In genomic region chr11:100260514-100261234, GRCm38 (mm10) we compare ENCODE assay signal across 16 mouse cellular contexts. TPM values are rescaled to one million over a fixed set of nuclear protein-coding genes. Genes with fewer than 3 reads are reported as not detected.
DNase-seq lines count a peak whose midpoint lies in the region; ATAC-seq and TF ChIP-seq lines count a peak whose summit lies in the region.
"Had no signal": no experiment of that assay in that cellular context is flagged by ENCODE, and none has a peak within 500 bp of the region (broad histone marks: within the 10 kb centered on the region; RNA-seq: fewer than 3 reads in every experiment).

Gene Krt17 (minus strand): TSS chr11:100261029.

- no peaks in the 10 kb centered on the region for H3K79me2 ChIP-seq in heart, adult 2 months (replicated peaks; ENCODE audit: control insufficient read depth, insufficient read depth, low read length)

- H3K9ac ChIP-seq in heart, embryonic 13.5 days, result no peak within 1 kb of the TSS
- H3K9ac ChIP-seq in heart, adult 2 months (ENCODE audit: low read depth, low read length), result no peak within 1 kb of the TSS
- no peak within 1 kb of the TSS for H3K9ac ChIP-seq in limb, embryonic 11.5 days (ENCODE audit: low read length)
- no peak within 1 kb of the TSS for H3K9ac ChIP-seq in hindbrain, embryonic 14.5 days
- H3K9ac ChIP-seq: liver, embryonic 14.5 days; midbrain, embryonic 13.5 days had no signal

- peak within 1 kb of the TSS; percentile 26 for H3K4me2 ChIP-seq in heart, embryonic 13.5 days
- H3K4me2 ChIP-seq in limb, embryonic 11.5 days (ENCODE audit: low read depth, severe bottlenecking), result no peak within 1 kb of the TSS
- H3K4me2 ChIP-seq in hindbrain, embryonic 14.5 days (replicated peaks), result no peak within 1 kb of the TSS
- H3K4me2 ChIP-seq: midbrain, embryonic 13.5 days had no signal

- DNase-seq in heart, adult 2 months, result no peak
- no peak for DNase-seq in thymus, adult 2 months
- DNase-seq in thymus, postnatal 25 days, result no peak
- DNase-seq in limb, embryonic 11.5 days (ENCODE audit: low spot score), result no peak
- no peak for DNase-seq in gastrocnemius, postnatal 4 days (ENCODE audit: low spot score in 2 of 2)
- no peak for DNase-seq in hindbrain, embryonic 14.5 days (ENCODE audit: low spot score)
- DNase-seq: cerebellum, adult 2 months; kidney, adult 9 months; right cerebral cortex, postnatal 14 days had no signal

- peaks cover 49% of the 10 kb centered on the region for H3K27me3 ChIP-seq in heart, embryonic 13.5 days (replicated peaks)
- H3K27me3 ChIP-seq in heart, adult 2 months (ENCODE audit: control insufficient read depth, insufficient read depth, low read length), result no peaks in the 10 kb centered on the region
- H3K27me3 ChIP-seq in thymus, adult 2 months (ENCODE audit: control insufficient read depth, insufficient read depth, low read length), result no peaks in the 10 kb centered on the region
- H3K27me3 ChIP-seq in limb, embryonic 11.5 days (ENCODE audit: control insufficient read depth, insufficient read depth, low read length), result no peaks in the 10 kb centered on the region
- H3K27me3 ChIP-seq in hindbrain, embryonic 14.5 days (ENCODE audit: control insufficient read depth, insufficient read depth, low read length), result no peaks in the 10 kb centered on the region
- H3K27me3 ChIP-seq: midbrain, embryonic 13.5 days had no signal

- no peak for TF ChIP-seq EP300 in heart, adult 2 months (IDR thresholded peaks at IDR 0.05; ENCODE audit: insufficient read depth, low read depth, low read length)

- no peak for TF ChIP-seq CTCF in heart, adult 2 months (IDR thresholded peaks at IDR 0.05)
- TF ChIP-seq CTCF in thymus, adult 2 months (IDR thresholded peaks at IDR 0.05; ENCODE audit: borderline replicate concordance, control insufficient read depth, extremely low read depth, insufficient read depth, low read length, poor library complexity), result no peak

- TF ChIP-seq POLR2A in heart, adult 2 months (IDR thresholded peaks at IDR 0.05; ENCODE audit: insufficient read depth, low read depth, low read length), result no peak
- TF ChIP-seq POLR2A in thymus, adult 2 months (IDR thresholded peaks at IDR 0.05; ENCODE audit: control insufficient read depth, extremely low read depth, insufficient read depth, low read length, poor library complexity), result no peak

- no peak within 1 kb of the TSS for H3K4me3 ChIP-seq in heart, embryonic 13.5 days
- no peak within 1 kb of the TSS for H3K4me3 ChIP-seq in heart, adult 2 months
- no peak within 1 kb of the TSS for H3K4me3 ChIP-seq in thymus, adult 2 months (ENCODE audit: control insufficient read depth, insufficient read depth, low read length)
- H3K4me3 ChIP-seq in limb, embryonic 11.5 days (ENCODE audit: low read depth, low read length), result no peak within 1 kb of the TSS
- no peak within 1 kb of the TSS for H3K4me3 ChIP-seq in hindbrain, embryonic 14.5 days (replicated peaks; ENCODE audit: low read length)
- H3K4me3 ChIP-seq: layer of hippocampus, adult 2 months; midbrain, embryonic 13.5 days had no signal

- ATAC-seq in heart, embryonic 13.5 days (ENCODE audit: extremely low read depth, insufficient number of reproducible peaks, low FRiP score, low TSS enrichment), result no peak
- ATAC-seq in limb, embryonic 11.5 days (ENCODE audit: insufficient number of reproducible peaks, low FRiP score, low TSS enrichment, low read depth), result no peak
- no peak for ATAC-seq in hindbrain, embryonic 14.5 days (ENCODE audit: low FRiP score)
- ATAC-seq: hindbrain, embryonic 16.5 days; midbrain, embryonic 13.5 days had no signal

- H3K27ac ChIP-seq in heart, embryonic 13.5 days (replicated peaks), result no peak within 1 kb of the TSS
- no peak within 1 kb of the TSS for H3K27ac ChIP-seq in heart, adult 2 months
- H3K27ac ChIP-seq in thymus, adult 2 months (ENCODE audit: control insufficient read depth, insufficient read depth, low read length), result no peak within 1 kb of the TSS
- no peak within 1 kb of the TSS for H3K27ac ChIP-seq in limb, embryonic 11.5 days (replicated peaks; ENCODE audit: low read depth, low read length)
- no peak within 1 kb of the TSS for H3K27ac ChIP-seq in hindbrain, embryonic 14.5 days
- H3K27ac ChIP-seq: layer of hippocampus, adult 2 months; liver, embryonic 14.5 days; macrophage; midbrain, embryonic 13.5 days had no signal

- peaks cover 5% of the 10 kb centered on the region for H3K4me1 ChIP-seq in heart, embryonic 13.5 days
- no peaks in the 10 kb centered on the region for H3K4me1 ChIP-seq in heart, adult 2 months (ENCODE audit: control insufficient read depth, insufficient read depth, low read length)
- H3K4me1 ChIP-seq in thymus, adult 2 months (replicated peaks; ENCODE audit: control insufficient read depth, insufficient read depth, low read length), result no peaks in the 10 kb centered on the region
- H3K4me1 ChIP-seq in limb, embryonic 11.5 days (ENCODE audit: control insufficient read depth, insufficient read depth, low read length), result no peaks in the 10 kb centered on the region
- no peaks in the 10 kb centered on the region for H3K4me1 ChIP-seq in hindbrain, embryonic 14.5 days (replicated peaks; ENCODE audit: control insufficient read depth, insufficient read depth, low read length)

- intact Hi-C loops in heart, adult 2 months (cut with DNase I), result no loop called here

- H3K36me3 ChIP-seq in heart, embryonic 13.5 days, result no peaks in the 10 kb centered on the region
- H3K36me3 ChIP-seq in heart, adult 2 months (ENCODE audit: control insufficient read depth, insufficient read depth, low read length), result no peaks in the 10 kb centered on the region
- H3K36me3 ChIP-seq in thymus, adult 2 months (ENCODE audit: control insufficient read depth, insufficient read depth, low read length), result no peaks in the 10 kb centered on the region
- H3K36me3 ChIP-seq in limb, embryonic 11.5 days (ENCODE audit: control insufficient read depth, insufficient read depth, low read length), result no peaks in the 10 kb centered on the region
- no peaks in the 10 kb centered on the region for H3K36me3 ChIP-seq in hindbrain, embryonic 14.5 days (replicated peaks; ENCODE audit: control insufficient read depth, insufficient read depth)
- H3K36me3 ChIP-seq: midbrain, embryonic 13.5 days had no signal

- no peaks in the 10 kb centered on the region for H3K9me3 ChIP-seq in heart, embryonic 13.5 days
- no peaks in the 10 kb centered on the region for H3K9me3 ChIP-seq in limb, embryonic 11.5 days (ENCODE audit: control insufficient read depth, low read length)
- no peaks in the 10 kb centered on the region for H3K9me3 ChIP-seq in hindbrain, embryonic 14.5 days (ENCODE audit: control insufficient read depth, low read length)
- H3K9me3 ChIP-seq: midbrain, embryonic 13.5 days had no signal

- WGBS in heart, embryonic 13.5 days, result 66% methylated on average over 21 of the region's 21 CpGs
- 67% methylated on average over 20 of the region's 21 CpGs for WGBS in heart, adult 2 months
- WGBS in thymus, adult 2 months, result 85% methylated on average over 21 of the region's 21 CpGs
- WGBS in limb, embryonic 11.5 days, result 83% methylated on average over 21 of the region's 21 CpGs
- 78% methylated on average over 20 of the region's 21 CpGs for WGBS in hindbrain, embryonic 14.5 days

RNA-seq across cellular contexts. Expression of gene Krt17, which starts in this region (rescaled TPM):
- 2.3 and 3.0 TPM in 2 replicates for polyA plus RNA-seq in heart, embryonic 13.5 days (2015; fragmentation: Nextera tagmentation; extraction: Ambion mirVana)
- total RNA-seq in heart, adult 2 months (2021), result not detected
- 0.61 TPM in 1 of 2 replicates, not detected in the other for polyA plus RNA-seq in heart, adult 2 months (2012; rRNA removed)
- polyA plus RNA-seq in thymus, adult 2 months (2012; rRNA removed), result 238 and 276 TPM in 2 replicates
- polyA plus RNA-seq in limb, embryonic 11.5 days (2014; fragmentation: Nextera tagmentation; extraction: Ambion mirVana), result 11.2 and 11.6 TPM in 2 replicates
- total RNA-seq in gastrocnemius, postnatal 4 days (2021), result under 1 TPM; 0.29 to 0.44 TPM
- polyA plus RNA-seq in hindbrain, embryonic 14.5 days (2014; fragmentation: Nextera tagmentation; extraction: Ambion mirVana), result 0.13 and 0.16 TPM in 2 replicates
- total RNA-seq: heart, adult 8-10 months; layer of hippocampus, adult 2 months had no signal
- polyA plus RNA-seq: macrophage; midbrain, embryonic 13.5 days had no signal

Comparison
In these comparisons a context has a peak if more than half of its experiments do, and no peak if none do; other contexts are left out.
1. RNA of gene Krt17 (polyA plus RNA-seq): 238 to 276 TPM in thymus, adult 2 months; 11.2 to 11.6 TPM in limb, embryonic 11.5 days, 2.3 to 3.0 TPM in heart, embryonic 13.5 days, 0.61 TPM in heart, adult 2 months and 0.13 to 0.16 TPM in hindbrain, embryonic 14.5 days; every median in the first group is over 10 times any median in the second.